Mouse (Mus musculus): ENCODE results near the gene Pbx1.

- TF ChIP-seq CTCF (IDR thresholded peaks at IDR 0.05; ENCODE audit: low read depth) (no peak), EP300 (IDR thresholded peaks at IDR 0.05; ENCODE audit: low read depth) (no peak)
Observed at GRCm38 (mm10) chr1:168406291-168406675, 25.8 kb downstream of the Pbx1 start.
